Mouse (Mus musculus): ENCODE data around the gene Golga4. TPM values are rescaled to one million over a fixed set of nuclear protein-coding genes. Genes with fewer than 3 reads are reported as not detected.

The Golga4 gene
- polyA plus RNA-seq, 1 experiment = 23.1 TPM

GRCm38 (mm10) chr9:118488138-118488895, 17.8 kb upstream of the Golga4 start:
- Histone ChIP-seq H3K27ac (ENCODE audit: insufficient read depth, low read depth, low read length) (no peak overlapping the region), H3K36me3 (ENCODE audit: control insufficient read depth, insufficient read depth, low read length) (no peaks in the 10 kb centered on the region), H3K27me3 (replicated peaks; ENCODE audit: control insufficient read depth, insufficient read depth, low read length) (peaks cover 2% of the 10 kb centered on the region; the same call in 1 of the 2 replicates), H3K4me1 (ENCODE audit: control insufficient read depth, insufficient read depth, low read length) (peaks cover 4% of the 10 kb centered on the region; the same call in 1 of the 2 replicates), H3K4me3 (ENCODE audit: insufficient read depth, low read depth, low read length) (peak overlapping the region; percentile 50)
- WGBS = 2% methylated on average over 28 of the region's 28 CpGs
- TF ChIP-seq POLR2A (IDR thresholded peaks at IDR 0.05; ENCODE audit: low read depth, low read length) (no peak), CTCF (conservative IDR thresholded peaks at IDR 0.05; ENCODE audit: insufficient read depth, insufficient read length, low read depth, low read length) (peak; percentile 48)
- peak; percentile 77 for DNase-seq

GRCm38 (mm10) chr9:118488896-118489578, 17.0 kb upstream of the Golga4 start:
- Histone ChIP-seq H3K27ac (ENCODE audit: insufficient read depth, low read depth, low read length) (no peak overlapping the region), H3K4me1 (ENCODE audit: control insufficient read depth, insufficient read depth, low read length) (peaks cover 4% of the 10 kb centered on the region; the same call in 1 of the 2 replicates), H3K36me3 (ENCODE audit: control insufficient read depth, insufficient read depth, low read length) (no peaks in the 10 kb centered on the region), H3K27me3 (replicated peaks; ENCODE audit: control insufficient read depth, insufficient read depth, low read length) (peaks cover 2% of the 10 kb centered on the region; the same call in 1 of the 2 replicates), H3K4me3 (ENCODE audit: insufficient read depth, low read depth, low read length) (peak overlapping the region; percentile 50; the same call in 1 of the 2 replicates)
- no peak for TF ChIP-seq POLR2A (IDR thresholded peaks at IDR 0.05; ENCODE audit: low read depth, low read length)
- TF ChIP-seq CTCF (conservative IDR thresholded peaks at IDR 0.05; ENCODE audit: insufficient read depth, insufficient read length, low read depth, low read length) = no peak
- 5% methylated on average over 20 of the region's 20 CpGs for WGBS
- DNase-seq = no peak

- H3K27me3 ChIP-seq (replicated peaks; ENCODE audit: control insufficient read depth, insufficient read depth, low read length) = peaks cover 2% of the 10 kb centered on the region; the same call in 1 of the 2 replicates
- no peak overlapping the region for H3K4me3 ChIP-seq (ENCODE audit: insufficient read depth, low read depth, low read length)
- 1% methylated on average over 16 of the region's 16 CpGs for WGBS
- TF ChIP-seq POLR2A (IDR thresholded peaks at IDR 0.05; ENCODE audit: low read depth, low read length) (no peak), CTCF (conservative IDR thresholded peaks at IDR 0.05; ENCODE audit: insufficient read depth, insufficient read length, low read depth, low read length) (peak; percentile 86)
- no peak overlapping the region for H3K27ac ChIP-seq (ENCODE audit: insufficient read depth, low read depth, low read length)
- H3K36me3 ChIP-seq (ENCODE audit: control insufficient read depth, insufficient read depth, low read length) = no peaks in the 10 kb centered on the region
- H3K4me1 ChIP-seq (ENCODE audit: control insufficient read depth, insufficient read depth, low read length) = peaks cover 4% of the 10 kb centered on the region; the same call in 1 of the 2 replicates
- peak; percentile 69 for DNase-seq
These were observed 16.5 kb upstream of the Golga4 start for GRCm38 (mm10) chr9:118489579-118490019.

GRCm38 (mm10) chr9:118491195-118491594, 14.9 kb upstream of the Golga4 start:
- Histone ChIP-seq H3K27me3 (replicated peaks; ENCODE audit: control insufficient read depth, insufficient read depth, low read length) (peaks cover 2% of the 10 kb centered on the region; the same call in 1 of the 2 replicates), H3K4me1 (ENCODE audit: control insufficient read depth, insufficient read depth, low read length) (peaks cover 4% of the 10 kb centered on the region; the same call in 1 of the 2 replicates), H3K4me3 (ENCODE audit: insufficient read depth, low read depth, low read length) (no peak overlapping the region), H3K36me3 (ENCODE audit: control insufficient read depth, insufficient read depth, low read length) (no peaks in the 10 kb centered on the region), H3K27ac (ENCODE audit: insufficient read depth, low read depth, low read length) (no peak overlapping the region)
- TF ChIP-seq CTCF (conservative IDR thresholded peaks at IDR 0.05; ENCODE audit: insufficient read depth, insufficient read length, low read depth, low read length) = no peak
- TF ChIP-seq POLR2A (IDR thresholded peaks at IDR 0.05; ENCODE audit: low read depth, low read length) = no peak
- 87% methylated on average over 4 of the region's 4 CpGs for WGBS
- no peak for DNase-seq

- no peak for DNase-seq
- no peak overlapping the region for H3K27ac ChIP-seq (ENCODE audit: insufficient read depth, low read depth, low read length)
- no peak overlapping the region for H3K4me3 ChIP-seq (ENCODE audit: insufficient read depth, low read depth, low read length)
- 79% methylated on average over 8 of the region's 8 CpGs for WGBS
- H3K4me1 ChIP-seq (ENCODE audit: control insufficient read depth, insufficient read depth, low read length) = peaks cover under 1% of the 10 kb centered on the region; the same call in 1 of the 2 replicates
- TF ChIP-seq CTCF (conservative IDR thresholded peaks at IDR 0.05; ENCODE audit: insufficient read depth, insufficient read length, low read depth, low read length) (no peak), POLR2A (IDR thresholded peaks at IDR 0.05; ENCODE audit: low read depth, low read length) (no peak)
- no peaks in the 10 kb centered on the region for H3K27me3 ChIP-seq (replicated peaks; ENCODE audit: control insufficient read depth, insufficient read depth, low read length)
- no peaks in the 10 kb centered on the region for H3K36me3 ChIP-seq (ENCODE audit: control insufficient read depth, insufficient read depth, low read length)
These were observed 13.0 kb upstream of the Golga4 start for GRCm38 (mm10) chr9:118492932-118493698.

- Histone ChIP-seq H3K4me3 (ENCODE audit: insufficient read depth, low read depth, low read length) (no peak overlapping the region), H3K4me1 (ENCODE audit: control insufficient read depth, insufficient read depth, low read length) (no peaks in the 10 kb centered on the region; the same call in 1 of the 2 replicates), H3K27ac (ENCODE audit: insufficient read depth, low read depth, low read length) (no peak overlapping the region), H3K27me3 (replicated peaks; ENCODE audit: control insufficient read depth, insufficient read depth, low read length) (no peaks in the 10 kb centered on the region), H3K36me3 (ENCODE audit: control insufficient read depth, insufficient read depth, low read length) (no peaks in the 10 kb centered on the region)
- TF ChIP-seq CTCF (conservative IDR thresholded peaks at IDR 0.05; ENCODE audit: insufficient read depth, insufficient read length, low read depth, low read length) (no peak), POLR2A (IDR thresholded peaks at IDR 0.05; ENCODE audit: low read depth, low read length) (no peak)
- DNase-seq = no peak
- WGBS = 88% methylated on average over 5 of the region's 5 CpGs
These were observed 12.0 kb upstream of the Golga4 start for GRCm38 (mm10) chr9:118494106-118494505.

Measured in kidney, adult 2 months (tissue).